Mouse (Mus musculus) MN1 (cell line): ENCODE results near the gene Gja10.

Experiments used
- DNase-seq: peaks from one replicate; pipeline ENCODE4 v3.0.0-alpha.2; 2016; ENCODE audit warnings: low spot score

Gene Gja10

DNA sequence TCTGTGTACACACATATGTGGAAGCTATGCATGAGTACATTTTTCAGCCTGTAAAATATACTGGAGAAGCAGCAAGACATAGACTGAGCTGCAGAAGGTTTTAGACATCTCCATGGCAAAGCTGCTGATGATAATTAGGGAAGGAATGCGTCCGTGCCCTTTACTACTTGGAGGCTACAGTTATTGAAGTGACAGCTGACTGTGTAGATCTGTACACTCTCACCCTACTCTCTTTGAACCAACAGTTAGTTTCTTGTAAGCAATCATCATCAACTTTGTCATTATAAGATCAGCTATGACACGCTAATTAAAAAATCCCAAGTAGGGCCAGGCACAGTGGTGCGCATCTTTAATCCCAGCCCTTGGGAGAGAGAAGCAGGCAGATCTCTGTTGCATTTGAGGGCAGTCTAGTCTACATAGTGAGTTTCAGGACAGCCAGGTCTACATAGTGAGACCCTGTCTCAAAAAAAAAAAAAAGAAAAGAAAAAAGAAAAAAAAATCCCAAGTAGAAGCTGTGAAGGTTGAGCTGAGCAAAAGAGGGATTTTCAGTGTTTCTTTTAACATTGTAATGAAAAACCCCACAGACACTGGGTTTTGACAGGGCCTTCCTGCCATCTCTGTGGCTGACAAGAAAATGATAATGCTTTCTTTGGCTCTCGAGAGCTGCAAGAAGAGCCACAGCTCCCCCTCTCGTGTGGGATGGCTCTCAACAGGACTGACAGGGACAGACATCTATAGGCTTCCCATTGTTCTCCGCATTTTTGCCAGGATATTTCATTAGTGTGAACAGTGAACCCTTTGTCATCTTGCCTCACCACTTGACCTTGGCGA, 41.6 kb downstream of the Gja10 start:
- peak; percentile 74 for DNase-seq

DNA sequence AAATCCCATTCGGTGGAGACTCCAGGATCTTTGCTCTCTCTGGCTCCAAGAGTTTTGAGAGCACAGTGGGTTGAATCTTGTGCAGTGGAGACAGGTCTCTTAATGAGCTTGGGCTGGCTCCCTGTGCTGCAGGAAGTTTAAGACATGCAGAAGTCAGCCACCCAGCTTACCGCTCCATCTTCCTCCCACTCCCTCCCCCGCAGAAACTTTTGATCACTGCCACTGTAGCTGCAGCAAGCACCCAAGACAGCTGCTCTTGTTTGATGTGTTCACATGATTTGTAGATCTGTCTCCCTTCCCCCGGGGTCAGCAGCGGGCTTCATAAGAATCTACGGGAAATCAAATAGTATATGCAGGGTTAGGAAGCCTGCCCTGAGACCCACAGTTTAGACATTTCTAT, 42.3 kb downstream of the Gja10 start:
- no peak for DNase-seq

DNA sequence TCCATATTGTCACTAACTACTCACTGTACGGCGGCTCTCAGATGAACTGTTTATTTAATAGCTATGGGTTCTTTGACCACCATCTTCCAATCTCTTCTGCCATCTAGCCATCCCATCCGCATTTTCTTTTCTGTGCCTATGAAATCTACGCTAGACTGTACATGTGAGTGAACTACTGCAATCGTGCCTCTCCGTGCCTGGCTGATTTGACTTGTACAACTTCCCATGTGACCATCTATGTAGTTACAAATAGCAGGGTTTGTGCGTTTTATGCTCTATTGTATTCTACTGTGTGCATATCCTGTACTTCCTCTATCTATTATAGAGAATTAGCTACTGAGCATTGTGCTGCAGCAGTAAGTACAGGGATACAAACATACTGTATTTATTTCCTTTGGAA, 47.1 kb downstream of the Gja10 start:
- DNase-seq = no peak

DNA sequence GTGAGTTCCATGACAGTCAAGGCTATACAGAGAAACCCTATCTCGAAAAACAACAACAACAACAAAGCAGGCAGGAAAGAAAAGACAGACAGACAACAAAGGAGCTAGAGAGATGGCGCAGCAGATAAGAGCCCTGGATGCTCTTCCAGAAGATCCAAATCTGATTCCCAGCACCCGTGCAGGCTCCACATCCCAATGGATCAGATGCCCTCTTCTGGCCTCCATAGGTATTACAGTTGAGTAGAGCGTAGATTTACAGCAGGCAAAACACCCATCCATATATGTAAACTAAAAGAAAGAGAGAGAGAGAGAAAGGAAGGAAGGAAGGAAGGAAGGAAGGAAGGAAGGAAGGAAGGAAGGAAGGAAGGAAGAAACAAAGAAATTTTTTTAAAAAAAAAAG, 51.2 kb downstream of the Gja10 start:
- no peak for DNase-seq

DNA sequence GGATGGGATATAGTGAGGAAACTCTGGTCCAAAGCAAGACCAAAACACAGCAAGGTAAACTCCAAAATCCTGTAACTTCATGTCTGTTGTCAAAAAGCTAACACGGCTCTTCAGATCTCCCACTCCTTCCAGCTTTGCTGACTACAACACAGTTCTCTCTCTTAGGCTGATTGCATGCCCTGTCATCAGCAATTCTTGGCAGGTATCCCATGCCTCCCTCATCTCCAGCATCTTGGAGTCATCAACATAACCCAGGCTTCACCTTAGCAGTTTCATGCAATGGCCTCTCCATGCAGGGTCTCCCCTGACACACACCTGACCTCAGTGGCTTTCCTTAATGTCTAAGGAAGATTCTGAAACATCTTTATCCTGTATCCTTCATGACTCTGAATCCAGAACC, 53.4 kb downstream of the Gja10 start:
- DNase-seq = peak; percentile 70
